Mouse (Mus musculus) ovary, postnatal 14 days (tissue): ENCODE measurements around the gene Ostf1.

Experiments used
- DNase-seq: peaks from one replicate; pipeline ENCODE4 v3.0.0; 2022; ENCODE audit warnings: low spot score

The Ostf1 gene

DNA sequence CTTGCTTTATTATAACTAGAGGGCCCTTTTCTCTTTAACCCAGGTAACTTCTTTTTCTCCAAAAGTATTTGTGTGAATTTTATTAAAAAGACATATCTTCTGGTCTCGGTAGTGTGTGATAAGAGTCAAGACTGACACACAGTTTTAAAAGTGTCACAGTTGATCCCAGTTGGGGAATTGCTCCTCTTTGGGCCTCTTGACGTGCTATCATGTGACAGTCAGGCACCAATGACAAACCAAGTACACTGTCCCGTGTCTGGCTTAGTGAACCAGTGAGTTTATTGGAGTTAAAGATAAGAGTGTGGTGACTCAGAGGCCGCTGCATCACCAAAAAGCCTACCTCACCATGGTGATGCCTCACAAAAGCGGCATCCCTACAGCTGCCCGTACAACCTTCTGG is 12.5 kb upstream of the Ostf1 start:
- no peak for DNase-seq

DNA sequence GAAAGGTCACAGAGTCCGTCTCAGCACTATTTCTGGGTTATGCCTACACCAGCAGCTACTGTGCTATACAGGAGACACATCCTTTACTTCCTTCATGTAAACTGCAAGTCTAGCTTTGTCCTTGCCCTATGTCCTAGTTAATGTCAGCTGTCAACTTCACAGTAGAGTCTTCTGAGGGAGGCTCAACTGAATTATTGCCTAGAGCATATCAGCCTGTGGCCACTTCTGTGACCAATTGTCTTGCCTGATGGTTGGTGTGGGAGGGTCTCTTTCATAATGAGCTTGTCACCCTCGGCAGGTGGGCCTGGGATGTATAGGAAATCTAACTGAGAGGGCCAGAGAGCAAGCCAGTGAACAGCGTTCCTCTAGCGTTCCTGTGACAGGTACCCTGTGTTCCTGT is 11.8 kb upstream of the Ostf1 start:
- DNase-seq: no peak

DNA sequence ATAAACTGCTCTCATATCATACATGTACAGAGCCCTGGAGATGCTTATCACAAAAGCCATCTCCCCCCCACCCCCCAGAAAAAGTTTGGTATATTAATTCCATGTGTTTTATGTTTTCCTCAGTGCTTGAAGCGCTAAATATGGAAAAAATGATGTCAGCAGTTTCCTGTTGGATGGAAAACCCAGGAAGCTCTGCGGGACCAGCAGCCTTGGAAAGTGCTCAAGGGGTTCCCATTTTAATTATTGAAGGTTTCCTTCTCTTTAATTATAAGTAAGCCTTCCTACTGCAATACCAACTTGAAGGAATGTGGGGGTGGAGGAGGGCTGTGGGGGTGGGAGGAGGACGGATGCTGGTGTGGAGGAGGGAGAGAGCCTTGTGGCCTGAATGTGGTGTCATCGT is 9.4 kb upstream of the Ostf1 start:
- DNase-seq: no peak

DNA sequence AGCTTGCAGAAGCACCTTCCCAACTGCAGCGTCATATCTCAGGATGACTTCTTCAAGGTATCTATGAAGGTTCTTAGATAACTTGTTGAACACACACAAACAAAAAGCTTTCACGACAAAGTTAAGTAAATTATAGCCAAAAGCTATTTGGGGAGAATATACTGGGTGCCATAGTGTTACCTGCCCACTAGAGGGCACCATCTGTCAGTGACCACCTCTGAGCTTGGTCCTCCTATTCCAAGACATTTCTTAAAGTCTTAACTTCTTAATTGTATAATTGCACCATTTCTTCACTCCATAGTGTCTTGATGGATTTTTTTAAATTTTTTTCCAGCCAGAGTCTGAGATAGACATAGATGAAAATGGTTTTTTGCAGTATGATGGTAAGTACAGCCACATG is 7.9 kb upstream of the Ostf1 start:
- DNase-seq: no peak

DNA sequence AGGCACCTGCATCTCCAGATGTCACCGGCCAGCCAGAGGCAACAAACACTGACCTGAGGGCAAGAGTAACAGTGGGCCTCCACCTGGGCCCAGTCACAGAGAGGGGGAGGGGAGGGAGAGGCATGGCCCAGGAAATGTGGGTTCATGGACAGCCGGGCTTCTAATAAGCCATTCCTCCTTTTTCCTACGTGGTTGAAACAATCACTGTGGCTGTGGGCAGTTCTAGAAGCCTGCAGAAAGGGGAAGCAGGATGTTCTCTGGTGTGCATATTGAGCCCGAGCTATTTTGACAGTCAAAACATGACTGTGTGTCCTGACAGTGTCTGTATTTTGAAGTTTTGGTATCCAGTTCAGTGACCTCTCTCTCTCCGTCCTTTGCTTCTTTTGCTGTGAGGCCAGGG is 7.3 kb upstream of the Ostf1 start:
- DNase-seq: no peak

DNA sequence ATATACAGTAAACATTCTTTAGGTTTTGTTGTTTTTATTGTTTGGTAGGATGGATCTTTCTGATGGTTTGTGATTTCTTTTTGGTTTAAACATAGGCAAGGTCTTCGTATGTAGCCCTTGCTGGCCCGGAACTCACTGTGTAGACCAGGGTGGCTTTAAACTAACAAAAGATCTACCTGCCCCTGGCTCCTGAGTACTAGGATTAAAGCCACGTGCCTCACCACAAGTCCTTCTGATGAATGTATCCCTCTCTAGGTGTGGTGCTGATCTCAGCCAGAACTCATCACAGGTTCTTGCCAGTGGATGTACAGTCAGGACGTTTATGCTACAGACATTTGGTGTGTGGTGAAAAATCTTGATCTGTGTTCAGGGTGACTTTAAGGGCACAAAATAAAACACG is 6.3 kb upstream of the Ostf1 start:
- no peak for DNase-seq

DNA sequence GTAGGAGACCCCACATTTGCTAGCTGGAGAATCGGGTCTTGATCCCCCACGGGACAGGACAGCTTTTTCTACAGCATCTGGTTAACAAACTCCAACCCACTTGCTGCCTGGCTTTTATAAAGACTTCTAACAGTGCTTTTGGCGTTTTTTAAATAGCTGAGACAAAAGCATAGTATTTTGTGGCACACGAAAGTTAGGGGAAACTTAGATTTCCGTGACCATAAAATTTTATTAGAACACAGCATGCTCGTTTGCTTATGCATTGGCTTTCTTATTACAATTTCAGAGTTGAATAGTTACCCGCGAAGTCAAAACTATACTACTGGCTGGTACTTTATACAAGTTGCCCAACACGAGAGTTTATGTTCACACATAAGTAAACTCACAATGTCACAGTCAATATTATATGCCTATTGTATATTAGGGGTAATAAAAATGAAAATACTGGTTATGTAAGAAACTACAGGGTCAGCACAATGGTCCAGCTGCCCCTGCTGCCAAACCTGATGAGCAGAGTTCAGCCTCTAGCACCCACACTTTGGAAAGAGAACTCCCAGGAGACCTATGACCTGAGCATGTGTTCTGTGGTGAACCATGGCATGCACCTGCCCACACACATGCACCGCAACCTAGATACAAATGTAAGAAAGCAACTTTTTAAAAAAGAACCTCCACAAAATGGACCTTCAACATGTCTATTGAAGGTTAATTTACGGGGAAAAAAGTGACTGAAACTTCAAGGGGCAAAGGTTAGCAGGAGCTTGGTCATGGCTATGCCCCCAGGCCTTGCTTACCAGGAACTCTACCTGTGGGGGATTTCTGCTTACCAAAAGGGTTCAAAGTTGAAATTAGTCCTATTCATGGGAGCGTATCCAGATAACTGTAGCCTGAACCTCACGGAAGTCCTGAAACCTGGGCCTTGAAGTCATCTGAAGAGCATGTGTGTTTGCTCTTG is 885 bp upstream of the Ostf1 start:
- no peak for DNase-seq

DNA sequence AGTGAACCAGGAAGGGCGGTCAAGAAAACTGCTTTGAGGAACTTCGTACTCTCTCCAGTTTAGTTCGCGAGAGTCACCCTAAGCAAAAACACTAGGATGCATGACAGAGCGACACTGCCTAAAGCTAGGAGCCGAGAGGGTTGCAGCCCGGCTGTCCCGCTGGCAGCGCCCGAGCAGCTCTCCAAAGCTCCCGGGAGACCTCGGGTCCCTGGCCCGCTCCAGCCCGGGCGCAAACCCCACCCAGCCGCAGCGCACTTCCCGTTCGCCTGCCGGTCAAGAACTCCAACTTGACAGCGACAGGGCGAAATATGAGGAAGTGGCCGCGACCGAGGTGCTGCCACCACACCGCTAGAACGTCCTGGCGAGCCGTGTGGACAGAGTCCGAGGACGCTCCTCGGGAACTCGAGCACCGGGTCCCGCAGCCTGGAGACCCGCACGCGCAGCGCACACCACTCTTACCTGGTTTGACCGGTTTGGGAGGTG is 421 bp downstream of the Ostf1 start:
- DNase-seq: peak; percentile 43

DNA sequence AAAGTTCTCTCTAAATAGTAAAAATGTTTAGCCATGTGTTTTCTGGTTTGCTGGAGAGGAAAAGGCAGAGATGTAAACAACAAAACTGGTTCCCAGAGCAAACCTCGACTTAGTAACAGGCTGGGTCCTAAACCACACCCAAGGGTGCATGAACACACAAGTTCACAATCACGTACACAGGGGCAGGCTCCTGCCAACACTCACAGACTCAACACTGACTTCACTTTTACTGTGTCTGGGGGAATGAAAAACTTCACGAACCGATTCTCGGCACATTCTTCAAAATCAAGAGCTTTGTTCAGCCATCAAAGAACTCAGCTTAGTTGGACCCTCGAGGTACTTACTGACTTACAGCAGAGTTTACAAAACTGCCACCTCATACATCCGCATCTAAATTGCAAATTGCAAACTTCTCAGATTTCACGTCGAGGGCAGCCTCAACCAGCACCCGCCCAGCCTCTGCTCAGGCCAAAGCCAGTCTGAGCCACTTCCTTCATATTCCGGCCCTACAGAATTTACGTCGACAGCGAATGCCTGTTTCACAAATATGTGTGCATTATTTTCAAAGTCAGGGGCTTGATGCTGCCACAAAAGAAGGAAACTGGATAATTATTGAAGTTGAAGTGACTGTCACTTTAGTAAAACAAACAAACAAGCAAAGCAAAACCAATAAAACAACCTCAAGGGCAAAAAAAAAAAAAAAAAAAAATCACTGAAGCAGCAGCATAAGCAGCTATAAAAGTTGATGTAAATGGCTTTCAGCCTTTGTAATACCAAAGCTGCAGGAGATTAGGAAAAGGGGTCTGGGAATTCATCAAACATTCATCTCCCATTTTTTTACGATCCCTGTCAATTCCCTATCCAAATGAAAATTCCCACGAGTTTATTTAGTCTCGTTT is 1.2 kb downstream of the Ostf1 start:
- no peak for DNase-seq

DNA sequence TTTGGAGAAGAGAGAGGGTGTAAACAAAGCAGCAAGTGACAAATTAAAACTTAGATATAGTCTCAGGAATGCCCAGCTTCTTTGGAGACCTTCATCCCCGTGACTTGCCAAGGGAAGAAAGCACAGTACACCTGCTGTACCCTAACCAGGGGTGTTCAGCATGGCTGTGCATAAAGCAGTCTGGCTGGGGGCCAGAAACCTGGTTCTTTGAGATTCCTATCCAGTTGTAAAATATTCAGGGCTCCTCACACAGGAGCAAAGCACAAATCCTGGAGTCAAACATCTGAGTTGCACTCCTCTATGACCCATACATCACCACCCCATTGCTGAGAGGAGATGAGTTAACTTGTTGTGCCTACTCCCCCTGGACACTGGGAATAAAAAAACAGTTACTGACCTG is 2.0 kb downstream of the Ostf1 start:
- DNase-seq: no peak

DNA sequence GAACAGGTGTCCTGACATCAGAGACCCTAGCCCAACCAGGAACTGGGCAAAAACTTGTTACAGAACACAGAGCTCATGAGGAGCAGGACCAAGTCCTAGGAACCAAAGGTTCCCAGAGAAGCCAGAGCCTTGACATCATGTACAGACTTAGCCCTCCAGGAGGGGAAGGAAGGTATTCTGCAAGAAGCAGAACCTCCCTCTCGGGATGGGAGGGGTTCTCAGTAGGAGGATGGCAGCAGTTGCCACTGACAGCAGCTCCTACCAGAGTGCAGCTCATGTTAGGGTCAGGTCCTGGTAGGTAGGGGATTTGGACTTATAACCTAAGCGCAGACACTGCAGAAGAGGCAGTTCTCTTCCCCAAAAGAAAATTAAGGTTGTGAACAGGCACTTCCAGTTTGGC is 7.7 kb downstream of the Ostf1 start:
- no peak for DNase-seq

DNA sequence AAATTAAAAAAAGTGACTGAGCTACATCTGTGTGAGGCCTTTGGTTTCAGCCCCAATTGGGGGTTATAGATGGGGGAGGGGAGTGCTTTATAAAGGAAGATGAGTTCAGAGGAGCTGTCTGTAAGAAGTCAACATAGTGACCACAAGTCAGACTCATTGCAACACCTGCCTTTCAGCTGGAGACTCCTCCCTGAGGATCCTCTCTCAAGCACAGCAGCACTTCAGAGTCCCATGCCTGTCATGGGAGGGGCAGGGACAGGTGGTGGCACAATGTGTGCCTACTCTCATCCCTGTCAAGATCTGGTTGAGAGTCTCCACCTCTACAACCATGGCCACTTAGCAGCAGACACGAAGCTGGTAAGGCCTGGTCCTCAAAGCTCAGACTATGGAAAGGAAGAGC is 11.9 kb downstream of the Ostf1 start:
- DNase-seq: no peak

DNA sequence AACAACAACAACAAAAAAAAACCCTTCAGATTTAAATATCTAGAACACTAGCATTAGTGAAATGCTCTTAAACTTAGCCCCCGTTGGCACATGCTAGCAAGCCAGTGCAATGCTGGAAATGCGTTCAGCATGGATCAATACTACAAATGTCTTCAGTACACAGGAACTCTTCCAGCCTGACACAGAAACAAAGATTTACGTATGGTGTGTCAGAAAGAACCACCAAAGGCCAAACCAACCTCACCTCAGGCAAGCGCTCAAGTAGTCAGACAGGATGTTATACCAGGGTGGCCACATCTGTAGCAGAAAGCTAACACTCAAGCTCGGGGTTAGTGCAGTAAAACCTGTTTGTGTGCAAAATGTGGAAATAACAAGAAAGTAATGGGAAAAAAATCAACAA is 12.6 kb downstream of the Ostf1 start:
- no peak for DNase-seq

DNA sequence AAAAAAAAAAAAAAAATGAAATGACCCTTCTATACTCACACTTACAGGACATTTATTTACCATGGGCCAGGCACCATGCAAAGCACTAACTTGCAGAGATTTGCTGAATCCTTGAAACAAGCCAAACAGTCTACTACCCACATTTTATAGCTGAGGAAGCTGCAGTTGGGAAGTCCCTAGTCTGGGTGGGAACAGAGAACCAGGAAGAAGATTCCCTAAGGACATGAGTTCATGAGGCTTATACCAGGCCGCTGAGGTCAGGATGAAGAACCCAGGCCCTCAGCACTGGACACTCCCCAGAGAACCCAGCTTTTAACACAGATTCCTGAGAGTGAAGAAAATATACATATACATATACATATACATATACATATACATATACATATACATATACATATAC is 14.1 kb downstream of the Ostf1 start:
- DNase-seq: no peak

DNA sequence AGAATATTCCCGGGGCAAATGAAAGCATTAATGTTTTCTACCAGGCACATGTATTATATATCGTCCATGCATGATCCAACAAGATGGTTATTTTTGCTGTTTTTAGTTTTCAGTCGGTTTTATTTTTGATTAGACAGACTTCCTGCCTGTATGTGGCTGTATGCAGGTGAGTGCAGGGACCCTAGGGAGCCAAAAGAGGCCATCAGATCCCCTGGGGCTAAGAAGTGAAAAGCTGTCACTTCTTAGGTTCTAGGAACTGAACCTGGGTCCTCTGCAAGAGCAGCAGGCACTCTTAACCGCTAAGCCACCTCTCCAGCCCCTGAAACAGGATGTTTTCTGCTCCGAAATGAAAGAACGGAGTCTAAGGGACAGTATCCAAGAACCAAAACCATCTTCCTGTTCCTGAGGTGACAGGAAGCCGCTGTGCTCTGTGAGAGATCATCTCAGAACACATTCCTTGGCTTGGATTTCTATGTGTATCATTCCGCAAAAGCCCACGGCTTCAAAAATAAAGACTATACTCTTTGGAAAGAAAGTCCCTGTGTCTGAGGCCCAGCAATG is 15.9 kb downstream of the Ostf1 start:
- DNase-seq: no peak

DNA sequence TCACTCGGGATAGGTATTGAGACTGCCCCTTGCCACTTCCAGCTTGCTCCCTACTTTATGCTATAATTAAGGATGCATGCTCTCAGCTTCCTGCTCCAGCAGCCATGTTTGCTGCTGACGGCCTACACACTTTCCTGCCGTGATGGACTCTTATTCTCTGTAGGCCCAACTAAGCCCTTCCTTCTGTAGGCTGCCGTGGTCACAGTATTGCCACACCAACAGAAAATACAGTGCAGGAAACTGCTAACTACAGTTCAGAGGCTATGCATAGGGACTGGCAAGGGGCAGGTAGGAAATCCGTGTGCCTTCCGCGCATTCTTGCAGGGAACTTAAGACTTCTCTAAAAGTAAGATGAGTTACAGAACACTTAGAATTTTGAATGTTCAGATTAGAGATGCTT is 17.3 kb downstream of the Ostf1 start:
- no peak for DNase-seq

DNA sequence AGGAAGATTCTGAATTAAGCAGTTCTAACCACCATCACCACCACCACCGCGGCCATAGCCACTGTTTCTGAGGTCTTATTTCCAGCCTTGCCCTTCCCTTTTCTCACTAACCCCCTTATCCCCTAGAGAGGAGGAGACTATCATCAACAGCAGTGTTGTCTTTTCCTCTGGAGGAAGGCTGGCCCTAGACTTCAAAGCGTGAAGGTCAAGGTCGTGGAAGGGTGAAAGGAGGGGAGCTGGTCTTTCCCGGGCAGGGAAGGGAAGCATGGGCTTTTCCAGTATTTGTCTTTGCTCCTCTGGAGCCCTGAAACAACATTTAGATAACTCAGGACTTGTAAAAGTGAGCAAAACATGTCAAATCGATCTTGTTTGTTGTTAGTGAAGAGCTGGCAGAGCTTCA is 22.6 kb downstream of the Ostf1 start:
- no peak for DNase-seq

DNA sequence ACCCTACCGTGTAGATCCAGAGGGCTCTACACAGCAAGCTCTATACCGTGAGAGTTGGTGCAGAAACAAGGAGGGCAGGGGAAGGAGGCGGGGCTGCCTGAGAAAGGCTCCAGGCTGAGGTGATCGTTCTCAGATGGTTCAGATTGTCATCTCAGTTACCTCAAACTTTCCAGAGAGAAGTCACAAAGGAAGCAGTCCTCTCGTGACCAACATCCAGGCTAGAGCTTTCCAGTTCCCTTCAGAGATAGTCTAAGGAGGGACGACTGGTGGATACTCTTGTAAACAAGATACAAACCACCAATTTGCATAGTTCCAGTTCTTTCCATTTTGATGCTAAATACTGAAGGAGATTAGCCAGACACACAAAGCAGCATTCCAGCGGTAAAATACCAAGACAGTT is 23.7 kb downstream of the Ostf1 start:
- DNase-seq: no peak

DNA sequence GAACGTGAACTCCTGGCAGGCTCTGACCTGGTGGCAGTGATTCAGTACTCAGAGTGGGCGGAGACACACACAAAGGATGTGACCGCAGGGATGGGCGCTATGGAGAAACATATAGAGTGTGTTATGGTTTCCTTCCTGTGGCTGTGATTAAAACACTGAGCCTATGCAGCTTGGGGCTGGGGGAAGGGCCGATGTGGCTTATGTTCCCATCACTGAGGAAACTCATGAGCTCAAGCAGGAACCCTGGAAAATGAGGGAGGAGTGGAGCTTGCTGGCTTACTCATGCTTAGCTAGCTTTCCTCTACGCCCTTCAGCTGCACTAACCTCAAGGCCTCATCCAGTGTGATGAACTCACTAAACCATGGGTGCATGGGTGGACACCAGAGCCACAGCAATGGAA is 28.6 kb downstream of the Ostf1 start:
- DNase-seq: no peak

DNA sequence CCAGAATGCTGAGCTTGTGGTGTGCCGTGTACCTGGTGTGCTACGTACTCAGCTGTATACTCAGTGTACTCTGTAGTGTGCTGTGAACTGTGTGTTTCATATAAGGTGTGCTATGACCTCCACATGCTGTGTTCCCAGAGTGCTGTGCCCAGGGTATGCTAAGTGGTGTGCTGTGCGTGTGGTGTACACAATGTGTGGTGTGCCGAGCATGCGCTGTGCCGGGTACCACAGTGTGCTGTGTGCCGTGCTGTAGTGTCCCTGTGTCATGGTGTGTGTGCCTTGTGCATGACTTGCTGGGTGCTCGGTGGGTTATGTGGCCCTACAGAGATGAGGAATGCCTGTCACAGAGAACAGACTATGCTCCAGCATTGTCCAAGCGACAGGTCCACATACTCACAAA is 31.0 kb downstream of the Ostf1 start:
- DNase-seq: no peak

DNA sequence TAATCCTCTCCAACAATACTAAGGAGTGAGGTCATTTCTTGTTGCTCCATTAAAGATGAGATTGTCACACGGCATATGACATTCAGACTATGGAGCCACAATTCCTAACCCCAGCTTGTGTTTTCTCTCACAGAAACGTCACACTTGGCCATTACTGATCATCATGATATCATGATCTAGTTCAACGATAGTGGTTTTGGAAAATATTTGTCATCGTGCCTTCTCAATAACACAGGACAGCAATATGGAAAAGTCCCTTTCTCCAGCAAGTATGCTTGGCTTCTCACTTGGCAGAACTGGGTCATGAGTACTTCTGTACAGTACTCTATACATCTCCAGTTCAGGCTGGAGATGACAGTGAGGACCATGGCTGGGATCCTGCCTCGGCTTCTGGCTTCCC is 32.0 kb downstream of the Ostf1 start:
- no peak for DNase-seq

DNA sequence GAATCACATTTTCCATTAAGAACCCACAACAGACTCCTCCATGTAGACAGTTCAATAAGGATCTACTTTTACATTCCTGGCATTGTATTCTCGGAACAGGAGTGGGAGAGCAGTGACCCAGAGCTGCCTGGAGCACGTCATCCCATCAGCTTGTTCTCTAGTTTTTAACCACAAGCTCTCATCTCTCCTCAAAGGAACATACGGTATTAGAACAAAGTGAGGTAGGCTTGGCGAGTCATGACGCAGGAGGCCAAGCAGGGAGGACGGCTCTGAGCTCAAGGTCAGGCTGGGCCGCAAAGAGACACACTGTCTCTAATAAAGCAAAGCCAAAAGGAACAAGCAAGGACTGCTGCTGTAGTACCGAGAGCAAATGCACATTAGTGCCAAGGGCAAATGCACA is 32.6 kb downstream of the Ostf1 start:
- no peak for DNase-seq
